Mouse (Mus musculus) gastrocnemius, postnatal 25 days (tissue): ENCODE data around the gene Spib. TPM values are rescaled to one million over a fixed set of nuclear protein-coding genes. Genes with fewer than 3 reads are reported as not detected.

Source experiments
- DNase-seq: peaks from one replicate; pipeline ENCODE4 v3.0.0; 2022
- microRNA-seq, 2 experiments: library from miRNA; unstranded; fragments of <30 nt; microRNA quantifications; one replicate each; pipeline ENCODE4 v1.2.0; 2021; ENCODE audit warnings: borderline replicate concordance in 2 of 2
- total RNA-seq, 2 experiments: library from RNA; stranded (reverse); gene quantifications; 1 replicate in 1 of 2; 2 replicates in 1 of 2; pipeline ENCODE4 v1.2.3; 2021

The Spib gene
- total RNA-seq, 2 experiments from 2014 or later = 0.24 TPM; not detected in 1

- no peak for DNase-seq
Observed at GRCm38 (mm10) chr7:44486927-44487575, 44.8 kb downstream of the Spib start.

GRCm38 (mm10) chr7:44485572-44486195 is 46.2 kb downstream of the Spib start:
- no peak for DNase-seq

DNA sequence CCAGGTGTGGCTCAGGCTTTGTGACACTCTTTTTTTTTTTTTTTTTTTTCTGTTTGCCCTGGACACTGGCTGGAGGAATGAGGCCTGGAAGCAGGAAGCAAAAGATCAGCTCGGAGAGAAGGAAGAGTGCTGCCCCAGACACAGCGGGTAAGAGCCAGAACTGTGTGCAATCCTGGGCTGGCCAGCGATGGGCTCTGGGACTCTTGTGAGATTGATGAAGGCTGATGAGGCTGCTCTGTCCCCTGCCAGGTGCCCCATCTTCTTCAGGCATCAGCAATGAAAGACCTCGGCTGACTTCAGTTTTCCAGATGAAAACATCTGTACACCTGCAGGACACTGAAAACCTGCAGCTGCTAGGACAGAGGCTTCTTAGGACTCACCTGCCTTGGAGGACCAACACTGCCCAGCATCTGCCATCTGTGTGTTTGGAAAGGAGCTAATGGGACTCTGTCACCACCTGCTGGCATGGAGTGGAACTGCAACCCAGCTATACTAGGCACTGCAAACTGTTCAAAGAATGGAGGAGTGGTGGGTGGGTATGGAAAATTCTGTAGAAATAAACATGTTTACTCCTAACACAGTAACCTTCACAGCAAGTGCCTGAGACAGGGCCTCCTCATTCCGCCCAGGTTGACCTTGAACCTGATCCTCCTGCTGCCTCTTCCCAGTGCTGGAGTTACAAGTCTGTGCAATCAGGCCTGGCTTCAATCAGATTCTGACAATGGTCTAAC is 46.9 kb downstream of the Spib start:
- DNase-seq = peak; percentile 20

- DNase-seq = no peak
Observed at GRCm38 (mm10) chr7:44484109-44484508, 47.8 kb downstream of the Spib start.

DNA sequence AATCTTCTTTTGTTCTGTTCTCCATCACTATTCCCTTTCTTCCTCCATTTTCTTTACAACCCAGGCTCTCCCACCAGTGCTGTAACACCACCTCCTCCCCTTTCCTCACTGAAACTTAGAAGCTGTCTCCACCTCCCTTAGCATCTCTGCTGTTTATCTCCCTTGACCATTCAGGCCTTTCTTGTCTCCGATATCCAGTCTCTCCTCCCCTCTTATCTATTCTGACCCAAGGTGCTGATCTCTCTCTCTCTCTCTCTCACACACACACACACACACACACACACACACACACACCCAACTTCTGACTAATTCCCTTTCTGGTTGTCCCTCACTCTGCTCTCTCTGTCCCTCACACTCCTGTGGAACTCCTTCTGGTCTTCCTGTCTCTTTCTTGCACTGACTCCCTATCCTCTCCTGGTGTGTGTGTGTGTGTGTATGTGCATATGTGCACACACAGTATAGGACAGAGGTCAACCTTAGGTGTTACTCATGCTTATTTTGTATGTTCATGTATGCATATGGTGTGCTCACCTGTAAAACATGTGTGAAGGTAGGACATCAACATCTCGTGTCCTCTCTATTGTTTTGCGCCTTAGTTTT is 48.9 kb downstream of the Spib start:
- no peak for DNase-seq

Small RNAs within 50 kb of the gene (microRNA-seq; reads per million reads assigned to microRNA genes)
- gene Mir7053 = 0 reads per million in 2 experiments

Other genes with a start within 250 kb of the Spib start
- gene Clec11a, start 225.2 kb downstream of the Spib start, total RNA-seq = 1 to 10 TPM; 1.9 to 2.6 TPM
- gene Shank1, start 221.8 kb downstream of the Spib start, total RNA-seq = under 1 TPM; 0.49 to 0.54 TPM
- gene Syt3, start 148.0 kb downstream of the Spib start, total RNA-seq = 1 to 10 TPM; 1.1 to 1.8 TPM
- not detected for gene 1700008O03Rik, start 146.3 kb downstream of the Spib start, total RNA-seq
- gene Lrrc4b, start 103.1 kb downstream of the Spib start, total RNA-seq = under 1 TPM; 0.24 to 0.43 TPM
- not detected for gene Aspdh, start 66.7 kb downstream of the Spib start, total RNA-seq
- gene Josd2, start 64.1 kb downstream of the Spib start, total RNA-seq = 10 to 100 TPM; 62.8 to 69.1 TPM
- gene Emc10, start 35.5 kb downstream of the Spib start, total RNA-seq = 10 to 100 TPM; 41.4 to 53.2 TPM
- 1 to 10 TPM; 2.5 to 2.9 TPM for gene Fam71e1, start 35.5 kb downstream of the Spib start, total RNA-seq
- 1,000 to 10,000 TPM; 3,676 to 4,447 TPM for gene Mybpc2, start 7.4 kb downstream of the Spib start, total RNA-seq
- gene Pold1, start 16.8 kb upstream of the Spib start, total RNA-seq = 1 to 10 TPM; 4.7 to 5.2 TPM
- gene Nr1h2, start 21.9 kb upstream of the Spib start, total RNA-seq = 10 to 100 TPM; 27.0 to 29.3 TPM
- gene Napsa, start 40.3 kb upstream of the Spib start, total RNA-seq = under 1 TPM in 1 of 2 experiments, not detected in 1; 0.16 TPM
- 1 to 10 TPM; 4.3 to 4.8 TPM for gene Kcnc3, start 58.6 kb upstream of the Spib start, total RNA-seq
- 10 to 100 TPM; 23.0 to 24.7 TPM for gene Myh14, start 138.8 kb upstream of the Spib start, total RNA-seq
- not detected for gene Izumo2, start 176.7 kb upstream of the Spib start, total RNA-seq
- 10 to 100 TPM; 16.7 to 21.1 TPM for gene Vrk3, start 216.3 kb upstream of the Spib start, total RNA-seq
- under 1 TPM in 1 of 2 experiments, not detected in 1; 0.08 TPM for gene Zfp473, start 219.0 kb upstream of the Spib start, total RNA-seq